Mouse (Mus musculus) kidney, embryonic 14.5 days (tissue): ENCODE measurements at regions not wholly inside any gene's neighbourhood (a gene's known extent, or its start where the extent isn't known, plus 50 kb on each side); places are given as distances from the start of the nearest gene placed in this dataset.

ENCODE experiments used
- ATAC-seq: fragments of 200-750 bp; cut with Nextera tagmentation; 2 replicates; pipeline ENCODE4 v1.8.0; 2017; ENCODE audit warnings: moderate number of reproducible peaks, mild to moderate bottlenecking, moderate TSS enrichment, moderate library complexity; ENCODE audit not compliant: low FRiP score, low TSS enrichment
- H3K27ac ChIP-seq: fragments of 300-500 bp; sonication (generic); 2 replicates; pipeline ENCODE4 v1.5.1; 2014; ENCODE audit warnings: low read depth, mild to moderate bottlenecking, low read length, moderate library complexity, mixed read lengths
- H3K27me3 ChIP-seq: fragments of 300-500 bp; sonication (generic); 2 replicates; pipeline ENCODE4 v1.6.1; 2014; ENCODE audit warnings: mild to moderate bottlenecking, low read length; ENCODE audit not compliant: control insufficient read depth, insufficient read depth
- H3K36me3 ChIP-seq: fragments of 300-500 bp; sonication (generic); 2 replicates; pipeline ENCODE4 v1.6.1; 2014; ENCODE audit warnings: low read length, mixed read lengths; ENCODE audit not compliant: control insufficient read depth, insufficient read depth
- H3K4me1 ChIP-seq: fragments of 300-500 bp; sonication (generic); 2 replicates; pipeline ENCODE4 v1.6.1; 2014; ENCODE audit warnings: low read length, mixed read lengths; ENCODE audit not compliant: control insufficient read depth, insufficient read depth
- H3K4me2 ChIP-seq: fragments of 300-500 bp; sonication (generic); replicated peaks from 2 replicates; pipeline ENCODE4 v1.6.1; 2014; ENCODE audit warnings: low read depth, mild to moderate bottlenecking, low read length
- H3K4me3 ChIP-seq: fragments of 300-500 bp; sonication (generic); 2 replicates; pipeline ENCODE4 v1.5.1; 2014; ENCODE audit warnings: mild to moderate bottlenecking, low read length
- H3K9ac ChIP-seq: fragments of 300-500 bp; sonication (generic); 2 replicates; pipeline ENCODE4 v1.6.1; 2014; ENCODE audit warnings: low read depth, mild to moderate bottlenecking, low read length, moderate library complexity
- H3K9me3 ChIP-seq: fragments of 300-500 bp; sonication (generic); 2 replicates; pipeline ENCODE4 v1.6.1; 2016; ENCODE audit warnings: low read length; ENCODE audit not compliant: control insufficient read depth
- WGBS: fragments of 180-500 bp; shearing (Covaris S2); extraction: QIAGEN DNeasy Blood & Tissue Kit; methylation state at CpG from one replicate; pipeline ENCODE4 v1.1.7; 2014; 5-methylcytosine and 5-hydroxymethylcytosine counted together

- no peak for ATAC-seq
- no peaks in the 10 kb centered on the region for H3K27me3 ChIP-seq
- H3K9me3 ChIP-seq, result no peaks in the 10 kb centered on the region
- H3K4me2 ChIP-seq, result no peak overlapping the region
- H3K9ac ChIP-seq, result no peak overlapping the region
- H3K27ac ChIP-seq, result no peak overlapping the region
- no peak overlapping the region for H3K4me3 ChIP-seq
- no peaks in the 10 kb centered on the region for H3K4me1 ChIP-seq
- H3K36me3 ChIP-seq, result no peaks in the 10 kb centered on the region
Observed at GRCm38 (mm10) chr13:16760045-16760444, 748.4 kb downstream of the Inhba start.

- no peak overlapping the region for H3K27ac ChIP-seq
- no peak overlapping the region for H3K4me3 ChIP-seq
- no peaks in the 10 kb centered on the region for H3K4me1 ChIP-seq
- peak; percentile 4; the same call in 1 of the 2 replicates for ATAC-seq
- H3K36me3 ChIP-seq, result no peaks in the 10 kb centered on the region
- H3K9me3 ChIP-seq, result no peaks in the 10 kb centered on the region
- H3K27me3 ChIP-seq, result no peaks in the 10 kb centered on the region
- no peak overlapping the region for H3K9ac ChIP-seq
- H3K4me2 ChIP-seq, result no peak overlapping the region
- WGBS, result 74% methylated on average over 4 of the region's 4 CpGs
Observed at GRCm38 (mm10) chr13:16761415-16761814, 749.8 kb downstream of the Inhba start.

GRCm38 (mm10) chr13:16762326-16762725, 750.7 kb downstream of the Inhba start:
- Histone ChIP-seq H3K9me3 (no peaks in the 10 kb centered on the region), H3K36me3 (no peaks in the 10 kb centered on the region), H3K27me3 (no peaks in the 10 kb centered on the region), H3K27ac (no peak overlapping the region), H3K4me3 (no peak overlapping the region), H3K4me2 (no peak overlapping the region), H3K4me1 (no peaks in the 10 kb centered on the region), H3K9ac (no peak overlapping the region)
- 82% methylated on average over 8 of the region's 8 CpGs for WGBS
- ATAC-seq, result no peak

GRCm38 (mm10) chr13:16762727-16763512, 751.3 kb downstream of the Inhba start:
- no peaks in the 10 kb centered on the region for H3K4me1 ChIP-seq

GRCm38 (mm10) chr13:16763746-16764145, 752.1 kb downstream of the Inhba start:
- no peaks in the 10 kb centered on the region for H3K4me1 ChIP-seq
- H3K4me2 ChIP-seq, result no peak overlapping the region
- no peaks in the 10 kb centered on the region for H3K36me3 ChIP-seq
- H3K4me3 ChIP-seq, result no peak overlapping the region
- no peak for ATAC-seq
- 4% methylated on average over 2 of the region's 2 CpGs for WGBS
- H3K9ac ChIP-seq, result no peak overlapping the region
- H3K27me3 ChIP-seq, result no peaks in the 10 kb centered on the region
- H3K9me3 ChIP-seq, result no peaks in the 10 kb centered on the region
- H3K27ac ChIP-seq, result no peak overlapping the region

More at GRCm38 (mm10) chr13:16762727-16763512, 751.3 kb downstream of the Inhba start:
- H3K36me3 ChIP-seq, result no peaks in the 10 kb centered on the region
- no peak overlapping the region for H3K27ac ChIP-seq
- ATAC-seq, result no peak
- no peaks in the 10 kb centered on the region for H3K9me3 ChIP-seq
- 83% methylated on average over 8 of the region's 8 CpGs for WGBS
- no peaks in the 10 kb centered on the region for H3K27me3 ChIP-seq
- no peak overlapping the region for H3K9ac ChIP-seq
- no peak overlapping the region for H3K4me2 ChIP-seq
- no peak overlapping the region for H3K4me3 ChIP-seq

- Histone ChIP-seq H3K4me2 (no peak overlapping the region), H3K4me1 (no peaks in the 10 kb centered on the region), H3K27me3 (no peaks in the 10 kb centered on the region), H3K9ac (no peak overlapping the region), H3K4me3 (no peak overlapping the region), H3K27ac (no peak overlapping the region), H3K36me3 (no peaks in the 10 kb centered on the region), H3K9me3 (no peaks in the 10 kb centered on the region)
- no peak for ATAC-seq
- WGBS, result 44% methylated on average over 2 of the region's 2 CpGs
Observed at GRCm38 (mm10) chr13:16769409-16769808, 757.8 kb downstream of the Inhba start.

GRCm38 (mm10) chr13:16769848-16770422, 758.3 kb downstream of the Inhba start:
- no peak overlapping the region for H3K9ac ChIP-seq
- H3K4me3 ChIP-seq, result no peak overlapping the region
- no peak overlapping the region for H3K27ac ChIP-seq
- H3K9me3 ChIP-seq, result no peaks in the 10 kb centered on the region
- H3K4me2 ChIP-seq, result no peak overlapping the region
- no peaks in the 10 kb centered on the region for H3K27me3 ChIP-seq
- no peaks in the 10 kb centered on the region for H3K4me1 ChIP-seq
- whole genome bisulfite sequencing, result 59% methylated on average over 6 of the region's 6 CpGs
- ATAC-seq, result no peak
- H3K36me3 ChIP-seq, result no peaks in the 10 kb centered on the region

- no peak overlapping the region for H3K4me2 ChIP-seq
- H3K4me3 ChIP-seq, result no peak overlapping the region
- no peak overlapping the region for H3K9ac ChIP-seq
- WGBS, result 90% methylated on average over 4 of the region's 4 CpGs
- H3K36me3 ChIP-seq, result no peaks in the 10 kb centered on the region
- H3K9me3 ChIP-seq, result no peaks in the 10 kb centered on the region
- no peak for ATAC-seq
- H3K27me3 ChIP-seq, result no peaks in the 10 kb centered on the region
- H3K4me1 ChIP-seq, result no peaks in the 10 kb centered on the region
- no peak overlapping the region for H3K27ac ChIP-seq
Observed at GRCm38 (mm10) chr13:16771845-16772244, 760.2 kb downstream of the Inhba start.

GRCm38 (mm10) chr13:16805560-16805959, 793.9 kb downstream of the Inhba start:
- WGBS, result 52% methylated on average over 3 of the region's 3 CpGs
- Histone ChIP-seq H3K4me3 (no peak overlapping the region), H3K9ac (no peak overlapping the region), H3K36me3 (no peaks in the 10 kb centered on the region), H3K27ac (no peak overlapping the region), H3K4me1 (no peaks in the 10 kb centered on the region), H3K4me2 (no peak overlapping the region), H3K9me3 (no peaks in the 10 kb centered on the region), H3K27me3 (no peaks in the 10 kb centered on the region)
- peak; percentile 46 for ATAC-seq
